Mouse (Mus musculus) adrenal gland (tissue): ENCODE data around the gene Fam207a.

Experiments used
- intact Hi-C: fragments of 180-260 bp; cut with DNase I; formaldehyde crosslinking; loops from one replicate; pipeline ENCODE4 v1.15.1; 2025

Gene Fam207a

DNA sequence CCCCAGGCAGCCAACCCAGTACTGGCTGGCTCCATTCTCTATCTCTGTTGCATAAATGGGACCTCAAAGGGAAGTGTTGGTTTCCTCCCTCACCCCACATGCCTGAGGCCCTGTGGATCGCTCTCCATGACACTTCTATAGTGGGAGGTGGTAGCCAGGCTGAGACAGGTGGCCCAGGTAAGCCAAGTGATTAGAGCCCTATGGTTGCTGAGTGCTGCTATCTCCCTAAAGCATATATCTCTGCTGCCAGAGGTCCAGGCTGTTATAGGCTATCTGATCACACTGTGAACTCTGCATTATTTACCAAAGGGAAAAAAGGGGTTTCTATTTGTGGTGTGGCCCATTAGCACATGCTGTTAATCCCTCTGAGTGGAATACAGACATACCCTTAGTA is 16.4 kb upstream of the Fam207a start:
- intact Hi-C loops, result no loop called here

DNA sequence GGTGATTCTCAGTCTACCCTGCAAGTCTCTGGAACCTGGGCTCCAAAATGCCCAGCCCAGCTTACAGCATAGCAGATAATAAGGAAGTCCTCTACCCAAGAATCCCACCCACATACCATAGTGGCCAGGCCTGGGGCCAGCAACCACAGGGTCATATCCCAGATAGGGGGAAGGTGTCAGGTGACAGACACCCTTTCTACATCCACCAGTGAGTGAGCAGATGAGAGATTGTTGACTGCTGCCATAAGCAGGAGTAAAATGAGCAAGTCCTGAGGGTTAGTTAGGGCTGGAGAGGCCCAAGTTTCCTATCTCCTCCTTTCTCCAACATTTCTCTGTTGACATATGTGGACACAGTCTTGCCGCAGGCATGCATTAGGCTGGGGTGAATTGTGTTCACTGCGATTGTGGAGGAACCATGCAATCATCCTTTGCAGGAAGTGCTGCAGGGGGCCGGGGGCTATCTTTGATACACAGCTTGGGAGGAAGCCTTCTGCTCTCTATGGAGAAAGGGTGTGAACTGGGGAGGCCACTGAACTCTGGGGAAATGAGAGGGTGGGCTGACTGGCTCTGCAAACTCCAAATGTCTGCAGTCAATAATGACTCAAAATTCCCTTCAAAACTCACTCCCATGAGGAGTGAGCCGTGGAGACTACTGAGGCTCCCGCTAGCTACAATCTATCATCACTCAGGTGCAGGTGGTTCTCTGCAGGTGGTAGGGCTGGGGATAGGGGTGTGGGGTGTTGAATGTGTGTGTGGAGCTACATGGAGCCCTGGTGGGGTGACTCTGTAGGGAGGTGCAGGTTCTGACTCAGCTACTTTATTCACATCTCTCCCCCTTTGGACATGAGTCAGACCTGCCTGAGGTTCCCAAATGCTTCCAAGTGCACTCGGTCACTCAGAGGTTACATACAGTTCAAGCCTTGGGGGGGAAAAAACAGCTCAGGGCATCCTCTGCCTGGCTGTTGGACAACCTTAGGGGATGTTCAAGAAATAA is 15.7 kb upstream of the Fam207a start:
- intact Hi-C loops, result no loop called here

DNA sequence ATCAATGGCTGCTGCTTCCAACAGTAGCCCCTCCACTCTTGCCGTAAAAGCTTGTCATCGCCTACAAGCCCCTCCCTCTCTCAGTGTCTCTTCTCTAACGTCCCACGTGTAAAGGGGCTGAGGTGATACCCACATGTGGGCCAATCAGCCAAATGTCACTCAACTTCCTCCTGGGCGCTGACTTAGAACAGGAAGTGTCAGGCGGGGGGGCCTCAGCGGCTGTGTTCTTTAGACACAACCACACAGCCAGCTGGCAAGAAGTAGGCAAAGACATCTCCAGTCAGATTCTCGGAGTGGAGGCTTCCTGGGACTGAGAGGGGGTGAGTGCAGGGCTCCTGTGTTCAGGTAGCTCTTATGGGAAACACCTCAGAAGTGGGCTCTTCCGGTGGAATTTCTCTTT is 14.6 kb upstream of the Fam207a start, which contains the start of gene Itgb2:
Itgb2 (plus strand) TSS at position 113 of the 400 bp plus-strand sequence.
- intact Hi-C loops, result no loop called here

DNA sequence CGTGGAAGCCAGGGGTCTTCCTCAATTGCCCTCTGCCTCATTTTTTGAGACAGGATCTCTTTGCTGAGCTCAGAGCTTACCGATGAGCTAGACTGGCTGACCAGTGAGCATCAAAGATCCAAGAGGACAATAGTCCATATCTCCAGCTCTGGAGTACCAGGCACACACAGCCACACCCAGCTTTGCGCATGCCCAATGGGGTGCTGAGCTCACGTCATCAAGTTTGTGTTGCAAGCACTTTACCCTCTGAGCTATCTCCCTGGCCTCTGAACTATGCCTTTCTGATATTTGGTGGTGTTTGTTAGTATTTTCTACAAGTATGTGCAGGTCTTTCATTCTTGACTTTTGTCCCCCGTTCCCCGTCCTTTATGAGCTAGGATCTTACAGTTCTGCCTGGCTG is 13.0 kb upstream of the Fam207a start:
- intact Hi-C loops, result no loop called here

DNA sequence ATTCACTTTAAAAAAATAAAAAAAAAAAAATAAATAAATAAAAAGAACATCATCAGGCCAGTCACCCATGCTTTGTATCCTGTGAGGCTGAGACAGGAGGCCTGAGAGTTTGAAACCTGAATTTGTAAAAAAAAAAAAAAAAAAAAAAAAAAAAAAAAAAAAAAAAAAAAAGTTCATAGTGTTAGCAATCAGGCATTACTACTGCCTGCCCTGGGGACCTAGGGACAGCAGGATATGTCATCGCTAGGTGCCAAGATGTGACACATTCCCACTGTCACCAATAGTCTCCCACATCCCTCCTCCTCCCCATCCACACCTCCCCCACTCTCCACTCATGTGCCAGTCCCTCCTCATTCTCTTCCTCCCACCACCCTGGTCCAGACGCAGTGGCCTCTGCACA is 10.9 kb upstream of the Fam207a start:
- intact Hi-C loops, result no loop called here

DNA sequence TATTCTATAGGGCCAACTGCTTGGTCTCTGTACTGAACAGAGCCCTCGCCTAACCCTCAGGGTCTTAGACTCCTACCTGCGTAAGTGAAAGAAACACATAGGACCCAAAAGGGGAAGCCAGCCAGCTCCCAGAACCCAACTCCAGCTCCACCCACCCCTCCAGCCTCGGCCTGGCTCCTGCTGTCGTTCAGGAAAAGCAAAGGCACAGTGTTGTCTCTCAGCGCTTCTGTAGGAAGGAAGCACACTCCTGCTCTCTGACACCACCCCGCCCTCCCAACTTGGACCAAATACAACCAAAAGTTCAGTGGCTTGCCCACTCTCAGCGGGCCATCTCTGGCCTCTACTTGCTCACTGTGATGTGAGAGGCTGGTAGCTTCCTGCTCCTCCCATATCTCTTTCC is 7.7 kb upstream of the Fam207a start:
- intact Hi-C loops, result no loop called here

DNA sequence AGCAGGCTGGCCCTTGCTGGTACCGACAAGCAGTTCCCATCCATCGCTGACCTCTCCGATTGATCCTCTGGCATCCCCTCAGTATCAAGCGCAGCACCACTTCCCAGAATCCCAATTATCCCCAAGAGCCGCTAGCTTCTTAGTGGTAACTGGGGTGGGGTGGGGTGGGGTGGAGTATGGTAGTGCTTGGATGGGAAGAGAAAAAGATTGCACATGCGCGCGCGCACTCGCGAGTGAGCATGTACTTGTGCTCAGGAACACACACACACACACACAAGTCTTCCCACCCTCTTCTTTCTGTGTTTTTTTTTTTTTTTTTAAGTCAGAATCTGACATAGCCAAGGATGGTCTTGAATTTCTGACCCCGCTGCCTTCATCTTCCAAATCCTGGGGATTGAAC is 7.2 kb upstream of the Fam207a start:
- intact Hi-C loops, result no loop called here

DNA sequence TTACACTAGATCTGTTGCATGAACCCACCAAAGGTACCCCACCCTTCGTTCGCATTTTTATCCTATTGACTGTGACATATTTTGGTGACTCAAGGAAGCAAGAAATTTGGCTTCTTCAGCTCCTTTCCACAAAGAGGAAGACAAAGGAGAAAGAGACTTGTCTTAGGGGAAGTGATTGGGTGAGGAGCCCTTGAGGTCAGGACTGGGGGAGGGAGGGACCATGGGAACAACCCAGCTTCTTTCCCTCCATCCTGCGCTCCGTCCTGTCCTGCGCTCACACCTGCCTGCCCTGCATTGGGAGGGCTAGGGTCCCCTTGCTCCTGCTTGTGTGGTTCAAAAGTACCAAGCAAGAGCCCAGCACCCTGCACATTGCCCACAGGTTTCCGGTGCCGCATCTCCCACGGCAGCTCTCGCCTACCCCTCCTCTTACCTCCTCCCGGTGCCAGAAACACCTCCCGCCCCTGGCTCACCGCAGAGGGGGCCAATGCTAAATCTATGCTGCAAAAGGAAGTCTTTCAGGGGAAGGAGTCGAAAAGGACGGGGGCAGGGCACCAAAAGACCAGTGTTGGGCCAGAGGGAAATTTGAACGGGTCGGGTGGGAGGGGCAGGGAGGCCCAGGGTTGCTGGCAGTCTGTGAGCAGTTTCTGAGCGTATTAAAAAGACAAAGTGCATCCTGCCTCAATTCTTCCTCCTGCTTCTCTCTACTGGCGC is 6.6 kb upstream of the Fam207a start:
- intact Hi-C loops, result no loop called here

DNA sequence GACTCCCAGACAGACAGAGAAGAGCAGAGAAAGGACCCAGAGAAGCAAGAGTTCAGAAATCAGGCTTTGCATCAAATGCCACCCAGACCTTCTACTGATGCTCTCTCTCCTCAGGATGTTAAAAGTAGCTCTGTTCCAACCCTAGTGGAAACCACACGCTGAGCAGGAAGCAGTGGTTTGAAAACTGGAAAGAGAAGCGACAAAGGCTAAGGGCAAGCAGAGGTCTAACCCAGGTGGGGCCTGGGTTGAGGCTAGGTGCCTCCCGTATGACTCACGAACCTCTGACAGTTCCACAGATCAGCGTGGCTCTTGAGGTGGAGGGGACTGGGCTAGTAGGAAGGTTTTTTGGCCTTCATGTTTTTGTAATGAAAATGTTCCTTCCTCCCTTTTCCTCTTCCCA is 4.9 kb upstream of the Fam207a start:
- intact Hi-C loops, result no loop called here

DNA sequence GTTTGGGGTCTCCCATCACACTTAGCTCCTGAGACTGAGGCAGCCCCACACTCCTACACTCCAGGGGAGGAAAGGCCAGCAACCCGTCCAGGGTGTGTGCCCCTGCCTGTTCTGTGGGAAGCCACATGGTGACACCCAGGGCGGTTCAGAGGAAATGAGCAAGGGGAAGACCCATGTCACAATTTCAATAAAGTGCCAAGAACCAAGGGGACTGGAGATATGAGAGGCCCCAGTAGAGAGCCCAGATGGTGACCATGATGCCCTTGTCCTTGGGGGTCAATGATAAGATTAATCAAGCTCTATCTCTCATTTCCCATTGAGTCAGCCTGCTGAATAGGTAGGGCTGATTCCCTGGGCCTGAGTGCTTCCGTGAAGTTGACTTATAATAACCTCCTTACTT is 3.6 kb upstream of the Fam207a start:
- intact Hi-C loops, result no loop called here

DNA sequence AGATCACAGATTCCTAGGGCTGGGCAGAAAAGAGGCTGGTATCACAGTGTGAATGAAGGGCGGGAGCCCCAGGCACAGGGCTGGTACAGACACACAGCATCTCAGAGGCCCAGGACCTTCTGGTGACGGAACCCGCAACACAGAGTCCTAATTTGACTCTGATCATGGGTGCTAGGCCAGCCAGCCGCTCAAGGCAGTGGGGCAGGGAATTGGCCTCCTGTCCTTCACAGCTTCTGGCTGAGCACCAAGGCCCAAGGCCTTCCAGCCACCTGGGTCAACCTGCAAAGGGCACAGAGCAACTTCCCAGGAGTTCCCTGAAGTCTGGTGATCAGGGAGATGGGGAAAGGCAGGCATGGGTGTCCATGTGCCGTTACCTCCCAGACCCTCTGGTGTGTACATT is 2.2 kb upstream of the Fam207a start:
- intact Hi-C loops, result loop anchor here (2.0 kb wide), 1 partner anchor 49 kb away; no protein-coding TSS in a partner anchor

DNA sequence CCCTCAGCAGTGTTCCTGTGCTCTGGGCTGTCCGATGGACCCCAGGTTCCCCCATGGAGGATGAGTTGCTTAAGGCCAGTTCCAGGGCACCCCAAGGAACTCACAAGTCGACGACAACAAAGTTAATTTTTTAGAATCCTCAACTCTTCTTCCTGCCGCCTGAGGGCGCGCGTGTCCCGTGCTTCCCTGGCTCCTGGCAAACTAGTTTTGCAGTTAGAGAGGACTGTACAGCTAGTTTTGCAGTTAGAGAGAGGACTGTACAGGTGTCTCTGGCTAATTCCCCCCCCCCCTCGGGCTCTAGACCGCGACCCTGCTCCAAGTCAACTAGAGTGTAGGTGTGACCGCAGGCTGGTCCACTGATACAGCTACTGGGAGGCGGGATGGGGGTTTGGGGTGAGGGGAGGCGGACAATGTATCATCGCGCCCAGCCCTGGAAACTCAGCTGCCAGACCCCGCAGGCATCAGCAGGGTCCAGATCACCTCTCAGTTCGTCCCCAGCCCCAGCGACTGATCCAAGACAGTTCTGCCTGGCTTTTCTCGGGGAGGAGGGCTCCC is 1.6 kb upstream of the Fam207a start:
- intact Hi-C loops, result loop anchor here (2.0 kb wide), 1 partner anchor 50 kb away; no protein-coding TSS in a partner anchor

DNA sequence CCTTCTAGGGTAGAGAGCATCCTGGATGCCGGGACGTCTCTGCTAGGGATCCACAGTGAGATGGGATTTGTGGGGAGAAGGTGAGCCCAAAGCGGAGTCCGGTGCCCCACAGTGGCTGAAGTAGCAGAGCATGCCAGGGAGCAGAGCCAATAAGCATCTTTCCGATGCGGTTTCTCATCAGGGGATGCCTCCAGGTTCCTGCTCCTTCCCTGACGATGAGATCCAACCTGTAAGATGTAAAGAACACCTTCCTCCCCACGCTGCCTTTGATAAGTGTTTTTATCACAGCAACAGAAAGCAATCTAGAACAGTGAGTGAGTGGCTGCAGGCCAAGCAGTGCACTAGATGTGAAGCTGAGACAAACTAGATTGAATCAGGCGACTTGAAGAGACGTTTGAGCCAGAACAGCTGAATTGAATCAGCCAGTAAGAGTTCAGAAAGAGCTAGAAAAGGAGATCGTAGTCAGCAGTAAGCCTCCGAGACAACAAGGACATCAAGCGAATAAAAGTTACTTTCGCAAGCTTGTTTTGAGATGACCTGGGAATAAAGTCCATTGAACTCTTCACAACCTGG is 880 bp upstream of the Fam207a start:
- intact Hi-C loops, result loop anchor here (2.0 kb wide), 1 partner anchor 50 kb away; no protein-coding TSS in a partner anchor

DNA sequence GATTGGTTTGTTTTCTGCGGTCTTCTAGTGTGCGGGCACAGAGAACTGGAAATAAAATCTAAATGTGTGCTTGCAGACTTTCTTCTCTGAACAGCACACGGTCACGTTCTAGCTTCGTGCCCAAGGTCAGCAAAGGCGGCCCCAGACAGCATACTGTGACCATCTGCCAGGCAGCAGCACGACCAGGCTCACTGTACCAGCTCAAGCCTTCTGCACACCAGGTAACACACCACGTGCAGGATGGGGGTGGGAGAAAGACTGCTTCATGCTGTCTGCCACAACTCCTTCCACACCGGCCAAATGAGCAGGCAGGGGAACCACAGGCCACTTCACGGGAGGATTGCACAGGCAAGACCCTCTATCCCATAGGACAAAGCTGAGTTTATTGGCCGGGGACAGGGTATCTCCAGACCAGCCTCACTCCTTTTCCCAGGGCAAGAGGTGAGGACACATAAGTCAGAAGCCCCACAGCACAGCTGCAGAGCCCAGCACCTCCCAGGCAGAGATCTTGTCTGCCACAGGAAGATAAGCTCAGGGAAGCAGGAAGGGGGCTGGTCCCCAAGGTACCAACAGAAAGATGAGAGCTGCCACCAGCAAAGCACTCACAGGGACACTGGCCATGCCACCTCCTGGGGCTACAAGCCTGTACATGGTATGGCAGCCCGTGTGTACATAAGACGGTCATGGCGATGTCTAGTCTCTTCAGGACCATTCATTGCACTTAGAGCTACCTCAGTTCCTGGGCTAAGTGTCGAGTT is 5.2 kb downstream of the Fam207a start:
- intact Hi-C loops, result no loop called here

DNA sequence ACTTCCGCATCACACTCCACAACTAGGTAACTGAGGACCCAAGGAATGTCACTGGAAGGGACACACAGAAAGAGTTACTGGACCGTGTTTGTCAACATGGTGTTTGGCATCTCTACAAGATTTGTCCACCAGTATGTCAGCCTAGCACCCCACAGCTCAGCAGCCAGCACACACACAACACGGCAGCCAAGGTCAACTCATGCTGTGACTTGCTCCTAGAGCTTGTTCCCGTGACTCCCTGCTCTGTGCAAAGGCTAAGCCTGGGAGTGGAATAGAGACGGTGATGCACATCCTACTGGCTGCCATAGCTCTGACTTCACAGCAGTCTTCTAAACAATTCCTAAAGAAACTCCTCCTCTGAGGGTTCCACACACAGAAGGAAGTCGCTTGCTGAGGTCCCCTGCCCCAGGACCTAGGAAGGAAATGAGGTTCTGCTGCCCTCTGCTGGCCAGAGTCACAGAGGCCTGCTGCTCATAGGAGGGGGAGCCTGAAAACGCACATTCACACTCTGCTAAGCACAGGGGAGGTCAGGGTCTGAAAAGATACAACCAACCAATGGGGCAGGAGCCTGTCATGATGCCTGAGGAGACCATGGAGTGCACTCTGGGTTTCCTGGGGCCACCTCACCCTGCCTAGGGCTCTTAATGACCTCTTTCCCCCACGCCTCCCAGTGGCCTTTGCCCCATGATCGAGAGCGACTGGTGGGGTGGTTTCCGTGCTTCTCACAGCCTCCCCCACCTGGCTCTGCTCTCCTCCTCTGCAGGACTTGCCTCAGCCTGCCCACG is 6.0 kb downstream of the Fam207a start:
- intact Hi-C loops, result loop anchor here (2.0 kb wide), 2 partner anchors 155 to 227 kb away; no protein-coding TSS in a partner anchor

DNA sequence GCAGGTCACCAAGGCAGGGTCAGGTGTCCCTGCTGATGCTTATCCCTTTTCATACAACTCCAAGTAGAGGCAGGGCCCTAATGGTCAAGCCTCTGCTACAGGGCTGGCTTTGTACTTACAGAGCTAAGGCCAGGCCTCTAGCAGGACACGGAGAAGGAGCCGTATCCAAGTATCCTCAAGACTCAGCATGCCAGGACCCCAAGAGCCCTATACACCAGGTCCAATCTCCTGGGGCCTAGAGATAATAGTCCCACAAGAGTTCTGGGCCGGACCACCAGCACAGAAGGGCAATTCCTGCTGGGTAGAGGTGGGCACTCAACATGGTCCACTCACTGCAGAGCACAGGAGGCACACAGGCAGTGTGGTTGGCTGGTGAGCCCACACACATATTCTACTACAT is 6.8 kb downstream of the Fam207a start:
- intact Hi-C loops, result loop anchor here (2.0 kb wide), 2 partner anchors 154 to 226 kb away; no protein-coding TSS in a partner anchor

DNA sequence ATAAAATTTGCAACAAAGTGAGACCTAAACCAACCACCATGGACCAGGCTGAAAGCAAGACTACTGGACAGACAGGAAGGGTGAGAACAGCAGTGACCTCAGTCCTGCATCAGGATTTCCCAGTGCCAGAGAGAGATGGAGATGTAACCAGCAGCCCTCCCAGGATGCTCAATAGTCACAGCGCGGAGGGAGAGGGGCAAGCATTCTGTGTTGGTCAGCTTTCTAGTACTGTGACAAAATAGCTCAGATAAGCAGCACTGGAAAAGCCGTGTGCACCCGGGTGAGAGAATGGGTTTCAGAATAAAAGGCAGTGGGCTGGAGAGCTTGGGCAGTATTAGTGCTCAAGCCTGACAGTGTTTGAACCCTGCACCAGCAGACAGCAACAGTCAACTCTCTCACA is 7.8 kb downstream of the Fam207a start:
- intact Hi-C loops, result loop anchor here (2.0 kb wide), 2 partner anchors 153 to 225 kb away; no protein-coding TSS in a partner anchor

DNA sequence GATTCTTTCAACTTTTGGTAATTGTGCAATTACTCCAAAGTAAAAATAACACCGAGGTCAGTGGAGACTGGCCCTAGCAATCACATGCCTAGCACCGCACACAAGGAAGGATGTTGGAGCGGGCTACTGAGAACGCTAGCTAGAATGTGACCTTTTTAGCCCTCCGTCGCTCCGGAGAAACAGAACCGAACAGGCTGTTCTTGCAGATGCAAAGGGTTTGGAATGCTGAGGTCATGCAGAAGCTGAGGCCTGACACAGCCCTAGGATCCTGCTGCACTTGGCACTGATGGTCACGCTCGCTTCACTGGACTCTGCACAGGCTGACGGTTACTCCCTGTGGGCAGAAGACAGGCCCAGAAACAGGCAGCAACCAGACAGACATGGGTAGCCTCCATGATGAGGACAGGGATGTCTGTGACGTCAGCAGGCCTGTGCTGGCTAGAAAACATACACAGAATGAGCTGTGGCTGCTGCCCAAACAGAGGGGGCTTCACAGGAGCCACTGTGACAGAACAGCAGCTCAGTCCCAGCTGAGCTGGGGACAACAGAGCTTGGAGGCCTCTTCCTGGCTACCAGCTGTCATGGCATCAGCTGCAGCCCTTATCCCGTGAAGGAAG is 8.5 kb downstream of the Fam207a start:
- intact Hi-C loops, result no loop called here

DNA sequence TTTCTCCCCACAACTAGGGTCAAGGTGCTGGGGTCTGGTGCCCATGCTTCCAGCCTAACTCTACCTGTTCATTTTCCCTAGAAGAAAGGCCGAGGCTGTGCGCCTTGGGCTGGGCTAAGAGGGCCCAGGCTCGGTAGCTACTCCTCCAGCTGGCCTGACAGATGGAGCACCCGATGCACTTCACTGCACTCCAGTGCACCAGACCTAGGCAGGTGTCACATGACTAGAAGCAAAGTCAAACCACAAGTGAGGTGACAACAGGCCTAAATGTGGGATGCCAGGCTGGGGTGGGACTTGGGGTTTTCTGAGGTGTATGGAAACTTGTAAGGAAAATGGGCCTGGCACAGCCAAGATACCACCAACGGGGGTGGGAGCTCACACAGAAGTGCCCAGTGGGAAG is 9.1 kb downstream of the Fam207a start:
- intact Hi-C loops, result no loop called here
